Mouse (Mus musculus): Measurements from ENCODE around the gene Ptk6.

Gene Ptk6

GRCm38 (mm10) chr2:181202422-181202821 is at the start of gene Ptk6:
Gene Ptk6 (minus strand): TSS chr2:181202789.
- DNase-seq = no peak

- no peak for DNase-seq
Observed at GRCm38 (mm10) chr2:181251841-181252240, 49.3 kb upstream of the Ptk6 start.

GRCm38 (mm10) chr2:181249217-181249616 is 46.6 kb upstream of the Ptk6 start:
- DNase-seq = no peak

GRCm38 (mm10) chr2:181245031-181245430 is 42.4 kb upstream of the Ptk6 start:
- DNase-seq = no peak

GRCm38 (mm10) chr2:181243706-181244394 is 41.3 kb upstream of the Ptk6 start:
- DNase-seq = peak in 1 of 2 experiments; percentile 50

- no peak for DNase-seq
Observed at GRCm38 (mm10) chr2:181242314-181242665, 39.7 kb upstream of the Ptk6 start.

- peak; percentile 55 to 67 for DNase-seq
Observed at GRCm38 (mm10) chr2:181241602-181242313, 39.2 kb upstream of the Ptk6 start, which contains the start of gene Helz2. Gene Helz2 (minus strand): TSS chr2:181242027.

- no peak for DNase-seq
Observed at GRCm38 (mm10) chr2:181240806-181241440, 38.3 kb upstream of the Ptk6 start.

- DNase-seq = no peak
Observed at GRCm38 (mm10) chr2:181239261-181239660, 36.7 kb upstream of the Ptk6 start.

GRCm38 (mm10) chr2:181238861-181239260 is 36.3 kb upstream of the Ptk6 start:
- no peak for DNase-seq

GRCm38 (mm10) chr2:181238091-181238610 is 35.6 kb upstream of the Ptk6 start:
- DNase-seq = peak in 1 of 2 experiments; percentile 17

GRCm38 (mm10) chr2:181237251-181238014 is 34.8 kb upstream of the Ptk6 start:
- DNase-seq = no peak

- DNase-seq = no peak
Observed at GRCm38 (mm10) chr2:181235681-181236566, 33.3 kb upstream of the Ptk6 start.

GRCm38 (mm10) chr2:181234680-181235079 is 32.1 kb upstream of the Ptk6 start:
- DNase-seq = no peak

GRCm38 (mm10) chr2:181233443-181233842 is 30.9 kb upstream of the Ptk6 start:
- no peak for DNase-seq

- DNase-seq = no peak
Observed at GRCm38 (mm10) chr2:181231171-181231570, 28.6 kb upstream of the Ptk6 start.

GRCm38 (mm10) chr2:181228335-181228734 is 25.7 kb upstream of the Ptk6 start:
- no peak for DNase-seq

- no peak for DNase-seq
Observed at GRCm38 (mm10) chr2:181227122-181227521, 24.5 kb upstream of the Ptk6 start.

- no peak for DNase-seq
Observed at GRCm38 (mm10) chr2:181224994-181225393, 22.4 kb upstream of the Ptk6 start.

- peak; percentile 36 to 45 for DNase-seq
Observed at GRCm38 (mm10) chr2:181220361-181220760, 17.8 kb upstream of the Ptk6 start.

- DNase-seq = peak; percentile 80 to 88
Observed at GRCm38 (mm10) chr2:181219538-181220216, 17.1 kb upstream of the Ptk6 start, which contains the start of gene Fndc11. Gene Fndc11 (plus strand): TSS chr2:181220013.

Measured in kidney, postnatal 4 days (tissue).